7 mouse cellular contexts compared by ENCODE assay signal in the genomic region with DNA sequence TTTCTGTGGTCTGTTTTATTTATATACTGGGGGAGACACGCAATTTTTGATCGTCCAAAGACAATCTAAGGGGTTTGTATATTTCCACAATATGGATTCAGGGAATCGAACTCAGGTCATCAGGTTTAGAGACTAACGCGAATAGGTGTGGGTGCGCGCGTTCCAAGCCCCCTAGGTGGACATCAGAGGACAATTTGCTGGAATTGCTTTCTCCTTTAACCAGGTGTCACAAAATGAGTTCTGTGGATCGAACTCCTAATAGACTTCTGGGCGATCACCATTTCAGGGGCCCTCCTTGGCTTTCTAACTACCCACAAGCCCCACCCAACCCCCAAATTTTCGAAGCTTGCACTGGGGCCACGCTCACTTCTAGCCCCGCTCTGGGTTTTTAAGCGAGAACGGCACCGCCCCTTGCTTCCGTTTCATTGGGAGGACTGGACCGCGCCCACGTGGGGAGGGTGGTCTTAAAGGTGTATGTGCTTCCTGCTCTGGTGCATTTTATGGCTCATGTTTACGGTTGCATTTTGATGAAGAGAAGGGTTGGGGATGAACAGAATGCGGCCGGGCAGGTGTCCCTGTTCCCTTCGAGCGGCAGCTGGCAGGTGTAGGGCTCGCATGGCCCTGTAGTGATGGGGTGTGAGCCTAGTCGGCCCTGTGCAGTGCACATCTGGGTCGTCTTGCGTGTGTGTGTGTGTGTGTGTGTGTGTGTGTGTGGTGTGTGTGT. TPM values are rescaled to one million over a fixed set of nuclear protein-coding genes. Genes with fewer than 3 reads are reported as not detected.
DNase-seq lines count a peak whose midpoint lies in the region; ATAC-seq lines count a peak whose summit lies in the region.

No protein-coding gene starts in this region.

- ATAC-seq in activated CD4-positive, CD25-positive, alpha-beta regulatory T cell, adult 4 months = peak; percentile 41

- intact Hi-C loops in left cerebral cortex, postnatal 36 days (cut with DNase I) = no loop called here

- DNase-seq in cerebellum, postnatal 4 days (ENCODE audit: low spot score in 2 of 2) = peak; percentile 63 to 70
- DNase-seq in gastrocnemius, adult 8-10 months (ENCODE audit: low spot score in 2 of 2) = peak; percentile 75 to 80
- peak; percentile 95 for DNase-seq in induced T-regulatory cell, adult 2 months (ENCODE audit: low read depth)
- peak; percentile 73 to 77 for DNase-seq in left cerebral cortex, postnatal 36 days (ENCODE audit: low spot score in 2 of 2)
- peak; percentile 73 for DNase-seq in mesoderm, embryonic 11.5 days (ENCODE audit: low read depth, low spot score)
- DNase-seq in right cerebral cortex, postnatal 4 days = peak; percentile 74

RNA-seq across cellular contexts. Expression of gene Pias4, which starts 1.0 kb away (rescaled TPM):
- 10 to 100 TPM; 17.6 to 23.8 TPM for polyA plus RNA-seq in activated CD4-positive, CD25-positive, alpha-beta regulatory T cell, adult 4 months (2017; shearing (Covaris generic))
- 10 to 100 TPM; 14.0 to 19.0 (median 16.2) TPM for total RNA-seq in gastrocnemius, adult 8-10 months (2022)
- 10 to 100 TPM; 26.7 to 31.8 TPM for total RNA-seq in left cerebral cortex, postnatal 36 days (2021)

RNA-seq across cellular contexts. Expression of gene Eef2, which starts 7.7 kb away (rescaled TPM):
- 1,000 to 10,000 TPM in 1 of 2 experiments, 100 to 1,000 TPM in 1; 933 to 1,303 TPM for polyA plus RNA-seq in activated CD4-positive, CD25-positive, alpha-beta regulatory T cell, adult 4 months (2017; shearing (Covaris generic))
- total RNA-seq in gastrocnemius, adult 8-10 months (2022) = 1,000 to 10,000 TPM; 1,293 to 1,550 (median 1,345) TPM
- 100 to 1,000 TPM; 857 to 954 TPM for total RNA-seq in left cerebral cortex, postnatal 36 days (2021)

RNA-seq across cellular contexts. Expression of gene Dapk3, which starts 14.1 kb away (rescaled TPM):
- polyA plus RNA-seq in activated CD4-positive, CD25-positive, alpha-beta regulatory T cell, adult 4 months (2017; shearing (Covaris generic)) = 1 to 10 TPM; 4.1 to 4.9 TPM
- 10 to 100 TPM; 25.2 to 31.5 (median 27.3) TPM for total RNA-seq in gastrocnemius, adult 8-10 months (2022)
- total RNA-seq in left cerebral cortex, postnatal 36 days (2021) = 10 to 100 TPM; 75.0 to 76.4 TPM

RNA-seq across cellular contexts. Expression of gene 4930442H23Rik, which starts 15.0 kb away (rescaled TPM):
- not detected for polyA plus RNA-seq in activated CD4-positive, CD25-positive, alpha-beta regulatory T cell, adult 4 months (2017; shearing (Covaris generic))
- total RNA-seq in gastrocnemius, adult 8-10 months (2022) = not detected
- not detected for total RNA-seq in left cerebral cortex, postnatal 36 days (2021)

RNA-seq across cellular contexts. Expression of gene Nmrk2, which starts 33.2 kb away (rescaled TPM):
- under 1 TPM in 1 of 2 experiments, not detected in 1; 0.17 TPM for polyA plus RNA-seq in activated CD4-positive, CD25-positive, alpha-beta regulatory T cell, adult 4 months (2017; shearing (Covaris generic))
- 100 to 1,000 TPM in 1 of 4 experiments, 10 to 100 TPM in 3; 15.3 to 106 (median 44.7) TPM for total RNA-seq in gastrocnemius, adult 8-10 months (2022)
- total RNA-seq in left cerebral cortex, postnatal 36 days (2021) = under 1 TPM in 1 of 2 experiments, not detected in 1; 0.34 TPM

Comparison
In these comparisons a context has a peak if more than half of its experiments do, and no peak if none do; other contexts are left out.
1. Peak in every context shown above with its lines: DNase-seq and ATAC-seq.